Mouse (Mus musculus) heart, embryonic 10.5 days (tissue): ENCODE measurements around the gene Olfr916. TPM values are rescaled to one million over a fixed set of nuclear protein-coding genes. Genes with fewer than 3 reads are reported as not detected.

Experiments used
- DNase-seq: peaks from one replicate; pipeline ENCODE4 v3.0.0-alpha.2; 2017; ENCODE audit warnings: low spot score
- H3K27ac ChIP-seq: fragments of 300-500 bp; sonication (generic); 2 replicates; pipeline ENCODE4 v1.5.1; 2016; ENCODE audit warnings: mild to moderate bottlenecking
- H3K27me3 ChIP-seq: fragments of 300-500 bp; sonication (generic); 2 replicates; pipeline ENCODE4 v1.6.1; 2016; ENCODE audit warnings: mild to moderate bottlenecking; ENCODE audit not compliant: poor library complexity, insufficient read depth, severe bottlenecking
- H3K36me3 ChIP-seq: fragments of 300-500 bp; sonication (generic); 2 replicates; pipeline ENCODE4 v1.6.1; 2016; ENCODE audit warnings: mild to moderate bottlenecking, moderate library complexity
- H3K4me1 ChIP-seq: fragments of 300-500 bp; sonication (generic); 2 replicates; pipeline ENCODE4 v1.6.1; 2016; ENCODE audit warnings: mild to moderate bottlenecking
- H3K4me3 ChIP-seq: fragments of 300-500 bp; sonication (generic); 2 replicates; pipeline ENCODE4 v1.5.1; 2016; ENCODE audit warnings: mild to moderate bottlenecking, moderate library complexity
- H3K9me3 ChIP-seq: fragments of 300-500 bp; sonication (generic); 2 replicates; pipeline ENCODE4 v1.6.1; 2016; ENCODE audit warnings: mild to moderate bottlenecking, moderate library complexity
- WGBS: fragments of 180-500 bp; shearing (Covaris S2); methylation state at CpG from one replicate; pipeline ENCODE4 v1.1.7; 2016; 5-methylcytosine and 5-hydroxymethylcytosine counted together
- polyA plus RNA-seq: library from polyadenylated mRNA; unstranded; fragments of >200 nt; fragmentation: Nextera tagmentation; extraction: Ambion mirVana; gene quantifications from 2 replicates; pipeline ENCODE4 v1.2.1, GENCODE M21; 2016

Olfr916 gene
- polyA plus RNA-seq: not detected in 2 replicates

- DNase-seq: no peak
- no peaks in the 10 kb centered on the region for H3K27me3 ChIP-seq
- no peak within 1 kb of the TSS for H3K27ac ChIP-seq
- no peaks in the 10 kb centered on the region for H3K9me3 ChIP-seq
- WGBS: 70% methylated on average over 1 of the region's 1 CpGs
- H3K36me3 ChIP-seq: no peaks in the 10 kb centered on the region
- H3K4me3 ChIP-seq: no peak within 1 kb of the TSS
- no peaks in the 10 kb centered on the region for H3K4me1 ChIP-seq
Measured at GRCm38 (mm10) chr9:38659775-38660174, at the start of gene Olfr916. Gene Olfr916, minus strand, starts transcription at chr9:38659875.

GRCm38 (mm10) chr9:38674501-38674900 is 14.8 kb upstream of the Olfr916 start, which contains the start of gene Olfr918:
Gene Olfr918, minus strand, starts transcription at chr9:38674601.
- 75% methylated on average over 2 of the region's 2 CpGs for WGBS
- Histone ChIP-seq H3K36me3 (no peaks in the 10 kb centered on the region), H3K9me3 (no peaks in the 10 kb centered on the region), H3K27me3 (no peaks in the 10 kb centered on the region), H3K4me3 (no peak within 1 kb of the TSS), H3K4me1 (no peaks in the 10 kb centered on the region), H3K27ac (no peak within 1 kb of the TSS)
- no peak for DNase-seq

GRCm38 (mm10) chr9:38672887-38673286 is 13.2 kb upstream of the Olfr916 start:
- Histone ChIP-seq H3K4me3 (no peak overlapping the region), H3K27ac (no peak overlapping the region), H3K9me3 (no peaks in the 10 kb centered on the region), H3K27me3 (no peaks in the 10 kb centered on the region), H3K36me3 (no peaks in the 10 kb centered on the region), H3K4me1 (no peaks in the 10 kb centered on the region)
- WGBS: 78% methylated on average over 2 of the region's 2 CpGs
- no peak for DNase-seq

GRCm38 (mm10) chr9:38665742-38666141 is 6.1 kb upstream of the Olfr916 start, which contains the start of gene Olfr917:
Gene Olfr917, minus strand, starts transcription at chr9:38665842.
- Histone ChIP-seq H3K4me3 (no peak within 1 kb of the TSS), H3K9me3 (no peaks in the 10 kb centered on the region), H3K27ac (no peak within 1 kb of the TSS), H3K27me3 (no peaks in the 10 kb centered on the region), H3K4me1 (no peaks in the 10 kb centered on the region), H3K36me3 (no peaks in the 10 kb centered on the region)
- 88% methylated on average over 1 of the region's 1 CpGs for WGBS
- no peak for DNase-seq

- no peak overlapping the region for H3K4me3 ChIP-seq
- 79% methylated on average over 4 of the region's 4 CpGs for WGBS
- no peak overlapping the region for H3K27ac ChIP-seq
- H3K9me3 ChIP-seq: no peaks in the 10 kb centered on the region
- H3K4me1 ChIP-seq: no peaks in the 10 kb centered on the region
- H3K27me3 ChIP-seq: no peaks in the 10 kb centered on the region
- no peaks in the 10 kb centered on the region for H3K36me3 ChIP-seq
- no peak for DNase-seq
Measured at GRCm38 (mm10) chr9:38632406-38632805, 27.3 kb downstream of the Olfr916 start.

Other genes with a start within 250 kb of the Olfr916 start
- not detected in 2 replicates for gene Olfr901, start 230.4 kb downstream of the Olfr916 start, polyA plus RNA-seq
- not detected in 2 replicates for gene Olfr902, start 212.2 kb downstream of the Olfr916 start, polyA plus RNA-seq
- gene Olfr904, start 196.7 kb downstream of the Olfr916 start, polyA plus RNA-seq: not detected in 2 replicates
- gene Olfr905, start 188.8 kb downstream of the Olfr916 start, polyA plus RNA-seq: not detected in 2 replicates
- not detected in 2 replicates for gene Olfr906, start 172.8 kb downstream of the Olfr916 start, polyA plus RNA-seq
- not detected in 2 replicates for gene Olfr907, start 164.1 kb downstream of the Olfr916 start, polyA plus RNA-seq
- gene Olfr911-ps1, start 138.3 kb downstream of the Olfr916 start, polyA plus RNA-seq: not detected in 2 replicates
- gene Olfr910, start 122.0 kb downstream of the Olfr916 start, polyA plus RNA-seq: not detected in 2 replicates
- not detected in 2 replicates for gene Olfr912, start 79.7 kb downstream of the Olfr916 start, polyA plus RNA-seq
- not detected in 2 replicates for gene Olfr913, start 67.1 kb downstream of the Olfr916 start, polyA plus RNA-seq
- gene Olfr914, start 54.8 kb downstream of the Olfr916 start, polyA plus RNA-seq: not detected in 2 replicates
- not detected in 2 replicates for gene Olfr917, start 6.0 kb upstream of the Olfr916 start, polyA plus RNA-seq
- gene Olfr918, start 14.7 kb upstream of the Olfr916 start, polyA plus RNA-seq: not detected in 2 replicates
- not detected in 2 replicates for gene Olfr919, start 43.8 kb upstream of the Olfr916 start, polyA plus RNA-seq
- gene Vwa5a, start 58.4 kb upstream of the Olfr916 start, polyA plus RNA-seq: 10.2 and 16.5 TPM in 2 replicates
- gene Olfr920, start 92.4 kb upstream of the Olfr916 start, polyA plus RNA-seq: 0.03 TPM in 1 of 2 replicates, not detected in the other
- gene Olfr921, start 113.2 kb upstream of the Olfr916 start, polyA plus RNA-seq: not detected in 2 replicates
- gene Olfr922, start 154.7 kb upstream of the Olfr916 start, polyA plus RNA-seq: not detected in 2 replicates
- gene Olfr923, start 166.7 kb upstream of the Olfr916 start, polyA plus RNA-seq: not detected in 2 replicates
- gene Olfr924, start 184.6 kb upstream of the Olfr916 start, polyA plus RNA-seq: not detected in 2 replicates
- not detected in 2 replicates for gene Olfr26, start 195.2 kb upstream of the Olfr916 start, polyA plus RNA-seq
- not detected in 2 replicates for gene Olfr926, start 217.3 kb upstream of the Olfr916 start, polyA plus RNA-seq